Mouse (Mus musculus) adrenal gland, postnatal 36 days (tissue): ENCODE measurements around the gene Defb38. TPM values are rescaled to one million over a fixed set of nuclear protein-coding genes. Genes with fewer than 3 reads are reported as not detected.
A peak's percentile ranks its signal among the peaks of the same experiment; 100 is the strongest.

Experiments
- DNase-seq, 2 experiments: peaks; one replicate each; pipeline ENCODE4 v3.0.0; 2021; ENCODE audit warnings: mixed read lengths in 1 of 2
- long read RNA-seq, 2 experiments: library from polyadenylated mRNA; stranded (forward); transcript quantifications; one replicate each; pipeline ENCODE4 v2.0.0; 2021; ENCODE audit warnings: borderline sequencing depth in 2 of 2
- total RNA-seq, 2 experiments: library from RNA; stranded (reverse); gene quantifications; 2 replicates each; pipeline ENCODE4 v1.2.3; 2021

The Defb38 gene
- total RNA-seq: not detected
- long read RNA-seq, experiment 1: 0 reads
- long read RNA-seq, experiment 2: 0 reads

GRCm38 (mm10) chr8:19026466-19026865, at the start of gene Defb38:
Gene Defb38, minus strand, starts transcription at chr8:19026566.
- no peak for DNase-seq

- DNase-seq: no peak
Observed at GRCm38 (mm10) chr8:19066013-19066412, 39.6 kb upstream of the Defb38 start.

- DNase-seq: no peak
Observed at GRCm38 (mm10) chr8:19064710-19065109, 38.3 kb upstream of the Defb38 start, which contains the start of gene Defb39. Gene Defb39, minus strand, starts transcription at chr8:19064810.

- DNase-seq: peak; percentile 44 to 73
Observed at GRCm38 (mm10) chr8:19062891-19063290, 36.5 kb upstream of the Defb38 start.

- no peak for DNase-seq
Observed at GRCm38 (mm10) chr8:19045242-19045641, 18.9 kb upstream of the Defb38 start.

Other genes starting within 250 kb of the Defb38 start
- gene Defb40, start 48.3 kb downstream of the Defb38 start, total RNA-seq: not detected
- gene Defb37, start 35.5 kb downstream of the Defb38 start, total RNA-seq: not detected
- not detected for gene Defb39, start 38.2 kb upstream of the Defb38 start, total RNA-seq
- gene Defb12, start 88.3 kb upstream of the Defb38 start, total RNA-seq: not detected
- not detected for gene Defb34, start 97.2 kb upstream of the Defb38 start, total RNA-seq
- gene Gm45826, start 114.2 kb upstream of the Defb38 start, total RNA-seq: not detected
- not detected for gene Defb14, start 167.8 kb upstream of the Defb38 start, total RNA-seq
- not detected for gene Defb4, start 172.1 kb upstream of the Defb38 start, total RNA-seq
- not detected for gene Defb6, start 198.9 kb upstream of the Defb38 start, total RNA-seq
- not detected for gene Defb46, start 213.3 kb upstream of the Defb38 start, total RNA-seq
- not detected for gene Defb5, start 221.0 kb upstream of the Defb38 start, total RNA-seq